Mouse (Mus musculus) limb, embryonic 13.5 days (tissue): Measurements from ENCODE around the gene Rassf8. TPM values are rescaled to one million over a fixed set of nuclear protein-coding genes. Genes with fewer than 3 reads are reported as not detected.

ENCODE experiments used
- ATAC-seq: fragments of 200-750 bp; cut with Nextera tagmentation; 2 replicates; pipeline ENCODE4 v1.8.0; 2017; ENCODE audit warnings: low read depth, moderate number of reproducible peaks, moderate TSS enrichment; ENCODE audit not compliant: low FRiP score
- H3K27ac ChIP-seq: fragments of 300-500 bp; sonication (generic); 2 replicates; pipeline ENCODE4 v1.5.1; 2015; ENCODE audit warnings: inconsistent platforms, mild to moderate bottlenecking, moderate library complexity
- H3K27me3 ChIP-seq: fragments of 300-500 bp; sonication (generic); 2 replicates; pipeline ENCODE4 v1.6.1; 2015; ENCODE audit warnings: mild to moderate bottlenecking, inconsistent platforms
- H3K36me3 ChIP-seq: fragments of 300-500 bp; sonication (generic); 2 replicates; pipeline ENCODE4 v1.6.1; 2015; ENCODE audit warnings: inconsistent platforms, mild to moderate bottlenecking, moderate library complexity
- H3K4me1 ChIP-seq: fragments of 300-500 bp; sonication (generic); 2 replicates; pipeline ENCODE4 v1.6.1; 2015; ENCODE audit warnings: inconsistent platforms
- H3K4me2 ChIP-seq: fragments of 300-500 bp; sonication (generic); replicated peaks from 2 replicates; pipeline ENCODE4 v1.6.1; 2015; ENCODE audit warnings: inconsistent platforms, mild to moderate bottlenecking, moderate library complexity
- H3K4me3 ChIP-seq: fragments of 300-500 bp; sonication (generic); 2 replicates; pipeline ENCODE4 v1.5.1; 2015; ENCODE audit warnings: moderate library complexity, mild to moderate bottlenecking, inconsistent platforms
- H3K9ac ChIP-seq: fragments of 300-500 bp; sonication (generic); 2 replicates; pipeline ENCODE4 v1.6.1; 2015; ENCODE audit warnings: mild to moderate bottlenecking, inconsistent platforms
- H3K9me3 ChIP-seq: fragments of 300-500 bp; sonication (generic); 2 replicates; pipeline ENCODE4 v1.6.1; 2016; ENCODE audit warnings: inconsistent platforms
- WGBS: fragments of 180-500 bp; shearing (Covaris S2); methylation state at CpG from one replicate; pipeline ENCODE4 v1.1.7; 2015; 5-methylcytosine and 5-hydroxymethylcytosine counted together
- polyA plus RNA-seq: library from polyadenylated mRNA; unstranded; fragments of >200 nt; fragmentation: Nextera tagmentation; extraction: Ambion mirVana; gene quantifications from 2 replicates; pipeline ENCODE4 v1.2.1, GENCODE M21; 2015

Gene Rassf8
- polyA plus RNA-seq, 1 experiment from 2014 or later, result 14.0 TPM

DNA sequence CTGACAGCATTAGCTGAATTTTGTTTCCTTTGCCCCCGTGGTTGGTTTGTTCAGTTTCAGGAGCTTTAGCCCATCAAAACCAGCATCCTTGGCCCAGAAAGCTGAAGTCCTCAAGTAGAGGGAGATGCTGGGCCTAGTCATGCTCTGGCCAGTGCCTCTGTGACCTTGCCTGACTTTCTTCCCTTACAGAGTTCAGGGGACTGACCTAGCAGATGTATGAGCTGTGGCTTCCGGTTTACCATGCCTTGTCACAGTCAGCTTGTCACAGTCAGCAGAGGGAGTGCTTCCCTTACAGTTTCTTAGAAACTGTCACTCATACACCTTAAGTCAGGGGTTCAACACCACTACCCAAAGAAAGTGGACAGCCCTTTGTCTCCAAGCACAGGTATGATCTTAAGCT is 113.8 kb downstream of the Rassf8 start:
- no peak overlapping the region for H3K27ac ChIP-seq
- H3K36me3 ChIP-seq, result no peaks in the 10 kb centered on the region
- H3K4me1 ChIP-seq, result peaks cover 30% of the 10 kb centered on the region
- peaks cover 40% of the 10 kb centered on the region for H3K27me3 ChIP-seq
- 58% methylated on average over 2 of the region's 2 CpGs for WGBS
- no peaks in the 10 kb centered on the region for H3K9me3 ChIP-seq
- H3K9ac ChIP-seq, result no peak overlapping the region
- no peak overlapping the region for H3K4me2 ChIP-seq
- H3K4me3 ChIP-seq, result no peak overlapping the region
- no peak for ATAC-seq

DNA sequence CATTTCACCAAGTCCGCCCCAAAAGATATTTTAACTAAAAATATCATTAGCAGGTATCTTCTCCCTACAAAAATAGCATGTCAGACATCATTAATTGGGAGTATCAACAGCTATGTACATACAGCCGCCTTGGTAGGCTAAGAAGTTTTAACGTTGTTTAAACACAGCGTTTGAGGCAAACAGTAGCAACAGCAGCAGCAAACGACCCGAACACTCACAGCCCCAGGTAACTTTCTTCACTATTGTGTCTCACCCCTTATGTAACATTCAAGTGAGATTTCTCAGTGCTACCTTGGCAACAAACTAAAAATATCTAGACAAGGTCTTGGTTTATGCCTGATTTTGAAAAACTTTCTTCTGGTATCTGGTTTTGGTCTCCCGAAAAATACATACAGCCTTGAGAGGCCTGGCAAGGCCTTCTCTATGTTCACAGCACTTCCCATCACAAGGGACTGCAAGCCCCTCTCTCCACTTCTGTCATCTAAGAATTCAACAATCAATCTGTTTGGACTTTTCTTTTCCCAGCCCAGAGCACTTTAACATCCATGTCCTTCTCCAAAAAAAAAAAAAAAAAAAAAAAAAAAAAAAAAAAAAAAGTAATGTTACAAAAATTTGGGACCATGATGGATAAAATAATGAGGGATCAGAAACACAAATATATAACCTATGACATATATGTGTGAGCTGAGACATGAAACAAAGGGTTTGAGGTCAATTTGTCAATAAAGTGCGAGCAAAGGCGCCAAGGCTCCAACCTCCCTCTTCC is 115.1 kb downstream of the Rassf8 start:
- H3K4me1 ChIP-seq, result peaks cover 27% of the 10 kb centered on the region
- H3K27me3 ChIP-seq, result peaks cover 42% of the 10 kb centered on the region
- WGBS, result 79% methylated on average over 9 of the region's 9 CpGs
- H3K4me3 ChIP-seq, result peak overlapping the region; percentile 69; the same call in 1 of the 2 replicates
- H3K9ac ChIP-seq, result no peak overlapping the region
- H3K27ac ChIP-seq, result no peak overlapping the region
- H3K36me3 ChIP-seq, result no peaks in the 10 kb centered on the region
- no peaks in the 10 kb centered on the region for H3K9me3 ChIP-seq
- peak overlapping the region; percentile 100 for H3K4me2 ChIP-seq
- no peak for ATAC-seq

DNA sequence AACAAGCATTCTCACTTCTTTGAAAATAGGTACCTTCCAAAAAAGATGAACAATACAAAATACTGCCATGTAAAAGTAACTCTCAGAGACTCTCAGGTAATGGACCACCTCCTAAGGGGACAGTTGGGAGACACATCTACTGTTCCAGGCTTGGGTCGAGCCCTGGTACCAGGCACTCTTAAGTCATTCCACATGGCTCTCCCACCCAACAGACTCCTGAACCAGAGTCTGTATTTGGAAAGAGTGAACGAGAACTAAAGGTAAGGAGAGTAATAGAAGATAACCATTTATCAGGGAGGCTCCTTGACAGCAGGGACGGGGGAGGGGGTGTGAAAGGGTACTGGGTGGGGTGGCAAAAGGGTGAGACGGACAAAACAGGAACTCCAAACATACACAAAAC is 115.8 kb downstream of the Rassf8 start:
- WGBS, result 22% methylated on average over 4 of the region's 4 CpGs
- no peak overlapping the region for H3K27ac ChIP-seq
- no peaks in the 10 kb centered on the region for H3K36me3 ChIP-seq
- H3K4me1 ChIP-seq, result peaks cover 34% of the 10 kb centered on the region
- H3K27me3 ChIP-seq, result peaks cover 42% of the 10 kb centered on the region
- peak overlapping the region; percentile 100 for H3K4me2 ChIP-seq
- peak overlapping the region; percentile 76; the same call in 1 of the 2 replicates for H3K9ac ChIP-seq
- H3K9me3 ChIP-seq, result no peaks in the 10 kb centered on the region
- ATAC-seq, result no peak
- peak overlapping the region; percentile 69 for H3K4me3 ChIP-seq

DNA sequence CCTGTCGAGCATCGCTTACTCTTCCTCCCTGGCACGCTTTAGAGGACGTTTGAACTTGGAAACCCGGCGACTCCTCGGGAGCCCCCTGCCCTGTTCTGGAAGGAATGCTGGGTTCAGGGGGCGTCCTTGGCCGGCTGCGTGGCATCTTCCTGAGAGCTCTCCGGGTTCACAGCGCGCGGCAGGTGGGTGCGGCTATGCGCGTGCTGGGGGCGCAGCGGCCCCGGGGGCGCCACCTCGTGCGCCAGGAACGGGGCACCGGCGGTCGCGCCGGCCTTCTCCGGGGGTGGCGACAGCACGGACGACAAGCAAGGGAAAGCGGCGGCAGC is 116.2 kb downstream of the Rassf8 start:
- Histone ChIP-seq H3K27me3 (peaks cover 46% of the 10 kb centered on the region), H3K4me2 (peak overlapping the region; percentile 100), H3K9ac (peak overlapping the region; percentile 76), H3K27ac (no peak overlapping the region), H3K9me3 (no peaks in the 10 kb centered on the region), H3K4me3 (peak overlapping the region; percentile 69), H3K4me1 (peaks cover 34% of the 10 kb centered on the region), H3K36me3 (no peaks in the 10 kb centered on the region)
- under 1% methylated on average over 35 of the region's 35 CpGs for WGBS
- no peak for ATAC-seq

DNA sequence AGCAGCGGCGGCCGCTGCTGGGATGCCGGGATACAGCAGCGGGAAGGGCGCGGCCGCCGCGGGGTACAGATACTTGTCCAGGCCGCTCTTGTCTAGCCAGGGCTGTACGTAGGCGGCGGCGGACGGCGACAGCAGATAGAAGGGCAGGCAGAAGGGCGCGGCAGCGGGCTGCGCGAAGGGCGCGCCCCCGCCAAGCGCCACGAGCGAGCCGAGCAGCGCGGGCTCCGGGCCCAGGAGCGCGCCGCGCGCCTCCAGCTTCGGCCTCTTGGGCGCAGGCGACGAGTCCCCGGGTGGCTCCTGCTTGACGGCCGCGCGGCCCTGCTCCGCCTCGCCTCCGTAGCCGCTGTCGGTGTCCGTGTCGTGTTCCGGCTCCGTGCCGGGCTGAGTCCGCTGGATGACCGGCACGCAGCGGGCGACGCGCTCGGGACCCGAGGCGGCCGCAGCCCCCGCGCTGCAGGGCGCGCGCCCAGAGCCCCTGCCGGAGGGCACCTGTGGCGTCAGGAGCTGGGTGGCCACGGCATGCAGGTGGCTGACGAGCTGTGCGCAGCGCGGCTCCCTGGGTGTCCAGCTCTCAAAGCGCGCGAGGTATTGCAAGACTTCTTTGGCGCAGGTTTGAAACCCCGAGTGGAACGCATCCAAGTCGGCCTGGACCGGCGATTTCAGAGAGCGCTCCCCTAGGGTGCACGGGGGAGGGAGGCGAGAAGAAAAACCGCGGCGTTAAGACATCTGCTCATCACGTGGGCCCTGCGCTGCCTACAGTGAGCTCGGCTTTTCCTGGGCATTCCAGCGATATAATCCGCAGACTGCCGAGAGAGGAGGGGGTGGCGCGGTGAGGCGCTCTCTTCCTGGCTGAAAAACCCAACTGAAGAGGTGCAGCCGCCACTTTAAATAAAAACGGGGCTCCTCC is 116.8 kb downstream of the Rassf8 start:
- WGBS, result under 1% methylated on average over 92 of the region's 105 CpGs
- ATAC-seq, result peak; percentile 52; the same call in 1 of the 2 replicates
- Histone ChIP-seq H3K27ac (no peak overlapping the region), H3K27me3 (peaks cover 47% of the 10 kb centered on the region), H3K36me3 (no peaks in the 10 kb centered on the region), H3K9ac (peak overlapping the region; percentile 76), H3K4me3 (peak overlapping the region; percentile 69), H3K4me2 (peak overlapping the region; percentile 100), H3K4me1 (peaks cover 34% of the 10 kb centered on the region), H3K9me3 (no peaks in the 10 kb centered on the region)

DNA sequence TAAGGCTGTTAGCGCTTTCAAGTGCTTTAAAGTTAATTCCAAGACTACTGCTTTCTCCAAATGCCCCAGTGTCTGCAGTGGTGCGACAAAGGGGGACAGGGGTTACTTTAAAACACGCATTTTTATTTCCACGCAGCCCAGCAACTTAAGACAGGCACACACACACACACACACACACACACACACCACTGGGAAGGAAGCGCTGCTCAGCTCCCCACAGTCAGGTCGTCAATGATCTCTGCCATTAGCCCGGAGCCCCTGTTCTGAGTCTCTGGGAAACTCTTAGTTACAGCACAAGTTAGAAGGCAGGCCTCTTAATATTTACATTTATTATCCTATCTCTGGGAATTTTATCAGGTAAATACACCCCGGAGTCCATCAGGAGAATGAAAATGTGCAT is 117.6 kb downstream of the Rassf8 start:
- H3K4me3 ChIP-seq, result peak overlapping the region; percentile 69
- H3K27ac ChIP-seq, result no peak overlapping the region
- peaks cover 47% of the 10 kb centered on the region for H3K27me3 ChIP-seq
- WGBS, result 3% methylated on average over 8 of the region's 8 CpGs
- ATAC-seq, result no peak
- H3K4me1 ChIP-seq, result peaks cover 34% of the 10 kb centered on the region
- H3K4me2 ChIP-seq, result peak overlapping the region; percentile 100
- H3K9ac ChIP-seq, result peak overlapping the region; percentile 76
- no peaks in the 10 kb centered on the region for H3K9me3 ChIP-seq
- no peaks in the 10 kb centered on the region for H3K36me3 ChIP-seq

DNA sequence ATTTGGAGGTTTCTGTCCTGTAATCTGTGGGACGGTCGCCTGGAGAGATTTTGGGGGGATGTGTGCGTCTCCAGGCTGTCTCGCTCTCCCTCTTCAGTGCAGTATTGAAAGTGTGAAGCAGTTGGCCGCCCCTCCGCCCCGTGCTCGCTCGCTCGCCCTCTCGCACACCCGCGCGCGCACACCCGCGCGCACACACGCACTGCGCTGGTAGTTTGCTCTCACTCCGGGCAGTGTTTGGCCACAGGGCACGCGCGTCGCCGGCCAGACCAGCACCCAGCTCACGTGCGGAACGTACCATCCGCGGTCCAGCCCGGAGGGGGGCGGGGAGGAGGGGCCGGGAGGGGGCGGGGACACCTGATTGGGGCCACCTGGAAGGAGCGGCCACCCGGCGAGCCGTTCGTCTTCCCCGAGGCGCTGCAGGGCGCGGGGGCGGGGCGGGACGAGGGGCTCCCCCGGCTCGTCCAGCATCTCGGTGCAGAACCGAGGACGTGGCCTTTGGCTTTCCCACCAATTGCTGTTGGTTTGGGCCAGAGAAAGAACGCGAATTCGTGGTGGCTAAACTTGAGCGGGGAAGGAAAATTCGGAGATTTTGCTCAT is 118.8 kb downstream of the Rassf8 start, which contains the start of gene Bhlhe41:
Gene Bhlhe41 (minus strand): TSS at position 270 of the 597 bp plus-strand sequence.
- peak within 1 kb of the TSS; percentile 39; the same call in 1 of the 2 replicates for H3K27ac ChIP-seq
- H3K4me1 ChIP-seq, result peaks cover 34% of the 10 kb centered on the region
- H3K36me3 ChIP-seq, result no peaks in the 10 kb centered on the region
- ATAC-seq, result peak; percentile 52
- H3K9ac ChIP-seq, result peak within 1 kb of the TSS; percentile 73
- H3K9me3 ChIP-seq, result no peaks in the 10 kb centered on the region
- H3K4me2 ChIP-seq, result peak within 1 kb of the TSS; percentile 100
- WGBS, result under 1% methylated on average over 55 of the region's 57 CpGs
- peak within 1 kb of the TSS; percentile 69 for H3K4me3 ChIP-seq
- peaks cover 51% of the 10 kb centered on the region for H3K27me3 ChIP-seq

DNA sequence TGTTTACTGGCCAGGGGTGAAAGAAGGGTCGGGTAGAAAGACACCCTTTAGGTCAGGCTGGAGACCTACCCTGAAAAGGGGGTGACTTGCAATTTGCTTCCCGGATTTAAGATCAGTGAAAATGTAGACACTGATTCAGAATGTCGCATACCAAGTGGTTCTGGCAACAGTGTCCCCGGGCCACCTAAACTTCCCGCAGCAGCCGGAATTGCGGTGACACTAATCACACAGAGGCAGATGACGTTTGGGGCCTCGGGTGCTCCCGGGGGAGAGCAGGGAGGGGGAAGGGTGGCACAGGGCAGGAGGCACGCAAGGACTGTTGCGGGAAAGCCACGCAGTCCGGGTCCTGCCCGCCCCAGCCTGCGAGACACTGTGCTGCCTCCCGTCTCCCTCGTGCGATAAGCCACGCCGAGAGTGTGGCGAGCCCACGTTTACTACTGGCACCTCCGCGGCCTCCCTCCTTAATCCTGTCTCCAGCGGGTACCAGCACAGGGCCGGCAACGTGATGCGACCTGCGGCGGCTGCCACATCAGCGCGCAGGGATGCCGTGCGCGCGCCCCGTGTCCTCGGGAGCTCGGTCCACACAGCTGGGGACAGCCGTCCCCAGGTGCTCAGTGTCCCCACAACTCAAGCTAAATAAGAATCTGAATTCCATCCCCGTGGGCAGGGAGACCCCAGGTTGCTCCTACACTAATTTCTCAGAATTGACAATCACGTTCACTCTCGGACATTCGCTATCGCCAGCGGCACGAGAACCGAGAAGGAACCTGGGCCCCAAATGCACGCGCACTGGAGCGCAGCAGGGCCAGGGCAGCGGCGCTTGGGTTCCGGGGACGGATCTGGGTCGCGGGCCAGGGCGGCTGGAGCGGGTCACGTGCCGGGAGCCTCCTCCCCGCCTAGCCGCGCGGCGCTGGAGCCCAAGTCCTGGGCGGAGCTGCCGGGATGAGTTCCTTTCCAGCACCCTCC is 119.6 kb downstream of the Rassf8 start:
- H3K9me3 ChIP-seq, result no peaks in the 10 kb centered on the region
- H3K27me3 ChIP-seq, result peaks cover 51% of the 10 kb centered on the region
- H3K36me3 ChIP-seq, result no peaks in the 10 kb centered on the region
- H3K4me3 ChIP-seq, result peak overlapping the region; percentile 69
- peak; percentile 55 for ATAC-seq
- H3K4me2 ChIP-seq, result peak overlapping the region; percentile 100
- peak overlapping the region; percentile 73 for H3K9ac ChIP-seq
- H3K4me1 ChIP-seq, result peaks cover 34% of the 10 kb centered on the region
- H3K27ac ChIP-seq, result peak overlapping the region; percentile 10; the same call in 1 of the 2 replicates
- under 1% methylated on average over 69 of the region's 69 CpGs for WGBS

DNA sequence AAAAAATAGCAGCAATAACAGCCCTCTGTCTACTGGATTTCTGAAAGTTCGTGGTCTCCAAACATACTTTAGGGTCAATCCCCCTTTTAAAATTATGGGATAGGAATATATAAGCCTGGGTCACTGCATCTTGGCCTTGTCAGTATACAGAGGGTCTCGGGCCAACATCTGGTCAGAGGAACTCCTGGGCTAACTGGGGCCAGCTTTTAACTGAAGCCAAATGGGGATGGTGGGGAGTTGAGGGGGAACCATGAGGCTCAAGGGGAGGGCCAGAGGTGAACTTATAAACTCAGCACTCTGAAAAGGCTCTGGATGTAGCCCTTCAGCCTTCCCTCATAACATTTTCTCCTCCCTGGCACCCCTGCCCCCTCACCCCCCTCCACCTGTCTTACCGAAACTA is 120.6 kb downstream of the Rassf8 start:
- Histone ChIP-seq H3K4me3 (peak overlapping the region; percentile 69; the same call in 1 of the 2 replicates), H3K27me3 (peaks cover 43% of the 10 kb centered on the region), H3K9ac (no peak overlapping the region), H3K9me3 (no peaks in the 10 kb centered on the region), H3K27ac (no peak overlapping the region), H3K4me2 (peak overlapping the region; percentile 100), H3K4me1 (peaks cover 34% of the 10 kb centered on the region), H3K36me3 (no peaks in the 10 kb centered on the region)
- 43% methylated on average over 3 of the region's 3 CpGs for WGBS
- ATAC-seq, result no peak
